Mouse (Mus musculus) spleen, postnatal 10 days (tissue): ENCODE measurements around the gene 2310022B05Rik.

Experiments used
- DNase-seq, 2 experiments: peaks; one replicate each; pipeline ENCODE4 v3.0.0; 2021 to 2022; ENCODE audit warnings: low spot score in 2 of 2

The 2310022B05Rik gene

DNA sequence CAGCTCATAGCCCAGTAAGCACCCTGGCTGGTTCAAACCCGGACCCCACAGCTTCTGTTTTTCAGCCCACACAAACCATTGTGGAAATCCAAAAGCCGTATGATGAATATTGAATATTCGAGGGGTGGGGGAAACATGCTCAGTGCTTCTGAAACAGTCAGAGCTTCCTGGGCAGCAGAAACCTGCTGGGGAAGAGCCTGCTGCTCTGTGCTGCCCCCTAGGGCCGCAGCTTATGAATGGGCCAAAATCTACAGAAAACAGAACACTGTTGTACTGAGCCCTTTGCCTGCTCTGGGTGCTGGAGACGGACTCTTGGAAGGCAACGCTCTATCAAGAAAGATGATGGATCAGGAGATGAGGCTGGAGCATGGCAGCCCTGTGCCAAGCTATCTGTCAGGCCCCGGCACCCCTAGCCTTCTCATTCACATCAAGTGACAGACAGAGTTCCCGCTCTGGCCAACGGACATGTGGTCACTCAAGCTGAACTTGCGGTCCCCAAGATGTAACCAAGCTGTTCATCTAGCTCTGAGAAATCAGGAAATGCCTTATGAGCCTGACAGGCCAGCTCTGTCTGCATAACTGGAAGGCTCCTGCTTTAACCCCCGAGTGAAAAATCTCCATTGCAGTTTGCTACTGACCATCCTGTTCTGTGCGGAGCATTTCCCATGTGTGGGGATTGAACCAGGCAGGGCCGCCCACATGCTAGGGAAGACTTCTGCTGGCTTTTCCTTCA is 54.8 kb downstream of the 2310022B05Rik start:
- peak in 1 of 2 experiments; percentile 33 for DNase-seq

DNA sequence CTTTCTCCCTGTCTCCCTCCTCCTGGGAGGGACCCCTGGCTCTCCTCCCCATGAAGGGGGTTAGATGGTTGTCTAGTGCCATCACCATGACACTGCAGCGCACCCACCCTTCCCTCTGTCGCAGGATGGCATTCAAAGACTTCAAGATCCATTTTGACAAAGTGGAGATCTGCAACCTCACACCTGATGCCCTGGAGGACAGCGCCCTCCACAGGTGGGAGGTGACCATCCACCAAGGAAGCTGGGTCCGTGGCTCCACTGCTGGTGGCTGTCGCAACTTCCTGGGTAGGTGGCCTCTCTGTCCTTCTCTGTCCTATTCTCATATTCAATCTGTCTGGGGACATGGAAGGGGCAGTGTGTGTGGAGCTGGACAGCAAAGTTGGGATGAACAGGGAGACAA is 59.1 kb downstream of the 2310022B05Rik start:
- DNase-seq, result no peak

GRCm38 (mm10) chr8:124589393-124589792 is 73.8 kb downstream of the 2310022B05Rik start:
- no peak for DNase-seq

- no peak for DNase-seq
These were observed 76.6 kb downstream of the 2310022B05Rik start for GRCm38 (mm10) chr8:124586556-124586955.
